Mouse (Mus musculus): ENCODE data around the gene Lefty1.
"Not testable (repeated sequence)": the region's sequence is repeated elsewhere in the genome, so short reads cannot be mapped to it uniquely, and the experiment has no call there.

The Lefty1 gene

DNA sequence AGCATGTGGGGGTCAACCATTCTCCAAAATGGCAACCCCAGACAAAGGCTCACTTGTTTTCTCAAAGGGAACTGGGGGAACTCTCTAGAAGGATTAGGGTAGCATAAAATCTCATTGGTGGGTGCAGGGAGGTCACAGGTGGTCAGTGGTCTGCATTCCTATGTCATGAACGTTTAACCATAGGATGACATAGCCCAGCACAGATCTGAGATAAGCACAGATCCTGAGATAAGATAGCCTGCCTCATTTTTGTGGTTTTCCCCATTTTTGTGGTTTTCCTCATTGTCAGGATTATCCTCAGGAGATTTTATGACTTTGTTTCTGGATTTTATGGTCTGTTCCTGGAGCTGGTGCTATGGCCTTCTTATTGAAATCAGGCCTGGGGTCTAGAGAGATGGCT, 17.8 kb upstream of the Lefty1 start:
- intact Hi-C loops (cut with DNase I): no loop called here

DNA sequence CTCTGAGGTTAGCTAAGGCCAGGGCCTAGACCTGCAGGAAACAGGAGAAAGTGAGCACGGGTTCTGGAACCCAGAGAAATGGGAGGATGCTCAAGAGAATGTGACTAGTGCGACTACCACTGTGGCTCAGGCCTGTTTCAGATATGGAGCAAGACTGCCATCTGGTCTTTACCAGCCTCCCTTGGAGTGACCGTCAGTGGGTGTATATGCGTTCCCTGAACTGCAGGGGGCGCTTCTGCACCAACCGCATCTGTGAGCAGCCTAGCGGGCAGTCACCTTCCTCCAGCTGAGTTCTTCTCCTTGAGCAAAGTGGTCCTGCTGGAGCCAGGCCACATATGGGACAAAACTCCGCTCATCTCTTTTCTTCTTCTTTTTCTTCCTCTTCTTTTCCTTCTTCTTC, 15.1 kb upstream of the Lefty1 start:
- intact Hi-C loops (cut with DNase I): no loop called here

DNA sequence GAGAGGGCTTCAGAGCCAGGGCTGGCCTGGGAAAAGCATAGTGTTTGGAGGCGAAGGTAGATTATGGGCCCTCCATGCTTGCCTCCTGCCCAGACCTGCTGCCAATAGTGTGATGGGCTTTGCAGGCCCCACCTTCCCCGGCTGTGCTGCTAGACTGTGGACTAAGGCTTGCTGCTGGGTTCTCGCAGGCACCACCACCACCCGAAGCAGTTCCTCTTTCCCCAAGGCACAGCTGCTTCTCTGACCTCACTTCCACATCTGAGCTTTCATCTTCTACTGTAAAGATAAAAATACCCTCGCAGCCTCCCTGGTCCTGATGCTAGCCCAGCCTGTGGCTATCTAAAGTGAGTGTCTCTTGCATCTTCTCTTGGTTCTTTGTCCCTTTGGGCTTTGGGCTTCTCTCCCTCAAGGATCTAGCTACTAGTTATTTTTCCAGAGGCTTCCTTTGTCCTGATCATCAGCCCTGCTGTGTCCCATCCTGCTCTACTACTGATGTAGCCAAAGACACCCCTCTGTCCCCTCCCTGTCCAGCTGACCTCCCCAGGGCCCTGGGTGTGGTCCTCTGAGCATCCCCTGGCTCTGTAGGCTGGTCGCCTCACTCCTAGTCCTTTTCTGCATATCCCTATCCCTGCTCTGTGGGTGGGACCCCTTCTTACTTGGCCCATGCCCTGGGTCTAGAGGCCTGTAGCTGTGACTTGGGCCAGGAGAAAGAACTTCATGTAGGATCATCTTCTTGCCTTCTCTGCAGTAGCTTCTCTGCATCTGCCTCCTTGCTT, 12.4 kb upstream of the Lefty1 start:
- intact Hi-C loops (cut with DNase I): no loop called here

DNA sequence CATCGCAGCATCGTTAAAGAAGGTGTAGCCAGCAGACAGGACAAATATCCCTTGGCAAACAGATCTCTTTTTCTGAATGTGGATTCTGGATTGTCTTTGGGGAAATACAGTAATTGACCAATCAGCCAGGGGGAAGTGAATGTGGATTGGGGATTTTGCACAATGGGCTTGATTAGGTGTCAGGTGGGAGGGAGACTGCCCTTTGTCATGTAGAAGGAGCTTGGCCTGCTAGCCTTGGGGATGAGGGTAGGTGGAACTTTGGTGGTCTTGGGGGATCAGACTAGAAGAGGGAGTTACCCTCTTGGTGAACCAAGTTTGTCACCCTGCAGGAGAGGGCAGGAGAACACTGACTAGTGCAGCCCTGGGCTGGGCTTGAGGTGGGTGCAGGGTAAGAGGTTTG, 10.1 kb upstream of the Lefty1 start:
- intact Hi-C loops (cut with DNase I): no loop called here

DNA sequence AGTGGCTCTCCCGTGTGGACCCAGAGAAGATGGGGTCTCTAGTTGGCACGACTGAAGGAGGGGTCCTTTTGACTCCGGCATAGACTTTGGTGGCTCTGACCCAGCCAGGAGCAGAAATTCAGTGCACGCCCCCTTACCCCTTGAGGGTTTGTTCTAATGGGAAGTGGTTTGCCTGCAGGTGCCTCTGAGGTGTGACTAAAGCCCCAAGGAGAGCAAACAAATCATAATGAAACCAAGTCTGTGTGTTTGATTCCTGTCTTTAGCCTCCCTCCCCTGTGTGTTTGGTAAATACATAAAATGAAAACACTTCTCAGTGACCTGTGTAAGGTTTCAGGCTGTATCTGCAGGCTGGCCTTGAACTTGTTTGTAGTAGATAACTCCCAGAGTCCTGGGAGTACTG, 8.5 kb upstream of the Lefty1 start:
- intact Hi-C loops (cut with DNase I): no loop called here

DNA sequence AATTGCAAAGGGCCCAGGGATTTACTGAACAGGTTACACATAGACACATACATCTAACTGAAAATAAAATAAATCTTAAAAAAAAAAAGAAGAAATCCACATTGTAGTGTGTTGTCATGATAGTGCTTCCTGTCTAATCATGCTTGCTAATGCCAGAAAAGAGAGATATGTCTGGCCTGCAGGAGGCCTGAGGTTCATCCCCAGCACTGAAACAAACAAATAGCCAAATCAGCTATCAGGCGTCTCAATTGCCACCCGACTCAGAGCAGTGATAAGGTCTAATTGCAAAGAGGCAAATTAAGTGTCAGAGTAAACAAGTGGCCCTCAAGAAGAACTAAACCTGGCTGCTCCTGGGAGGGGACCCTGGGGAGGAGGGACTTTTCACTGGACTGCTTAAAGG, 5.2 kb upstream of the Lefty1 start:
- intact Hi-C loops (cut with DNase I): no loop called here

DNA sequence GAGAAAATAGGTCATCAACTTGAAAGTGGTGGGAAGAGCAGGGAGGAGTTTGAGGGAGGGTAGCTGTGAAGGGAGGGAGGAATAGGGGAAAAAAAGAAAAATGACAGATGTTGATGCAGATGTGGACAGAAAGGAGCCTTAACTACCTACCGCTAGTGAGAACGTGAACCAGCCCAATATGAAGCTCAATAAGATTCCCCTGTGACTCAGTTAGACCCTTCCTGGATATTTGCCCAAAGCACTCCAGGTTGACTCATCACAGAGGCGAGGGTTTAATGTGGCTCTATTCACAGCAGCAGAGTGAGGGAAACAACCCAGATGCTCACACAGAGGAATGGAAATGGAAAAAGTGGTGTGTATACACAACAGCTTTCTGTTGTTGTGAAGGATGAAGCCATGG, 3.7 kb upstream of the Lefty1 start:
- intact Hi-C loops (cut with DNase I): no loop called here

DNA sequence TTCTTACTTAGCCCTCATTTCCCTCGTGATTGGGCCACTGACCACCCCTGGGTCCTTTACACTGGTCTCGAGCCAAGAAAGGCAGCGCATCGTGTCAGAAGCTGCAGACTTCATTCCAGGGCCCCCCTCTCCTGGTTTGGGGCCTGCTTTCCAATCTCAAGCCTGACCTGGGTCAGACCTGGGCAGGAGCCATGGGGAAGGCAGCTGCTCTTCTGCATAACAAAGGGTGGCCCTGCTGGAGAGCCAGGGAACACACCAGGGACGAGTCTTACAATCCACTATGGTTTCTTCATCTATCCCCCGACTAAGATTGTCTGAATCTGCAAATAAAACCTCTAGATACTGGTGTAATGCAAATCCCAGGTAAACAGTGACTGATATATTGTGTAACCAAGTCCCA, 1.2 kb upstream of the Lefty1 start:
- intact Hi-C loops (cut with DNase I): no loop called here

DNA sequence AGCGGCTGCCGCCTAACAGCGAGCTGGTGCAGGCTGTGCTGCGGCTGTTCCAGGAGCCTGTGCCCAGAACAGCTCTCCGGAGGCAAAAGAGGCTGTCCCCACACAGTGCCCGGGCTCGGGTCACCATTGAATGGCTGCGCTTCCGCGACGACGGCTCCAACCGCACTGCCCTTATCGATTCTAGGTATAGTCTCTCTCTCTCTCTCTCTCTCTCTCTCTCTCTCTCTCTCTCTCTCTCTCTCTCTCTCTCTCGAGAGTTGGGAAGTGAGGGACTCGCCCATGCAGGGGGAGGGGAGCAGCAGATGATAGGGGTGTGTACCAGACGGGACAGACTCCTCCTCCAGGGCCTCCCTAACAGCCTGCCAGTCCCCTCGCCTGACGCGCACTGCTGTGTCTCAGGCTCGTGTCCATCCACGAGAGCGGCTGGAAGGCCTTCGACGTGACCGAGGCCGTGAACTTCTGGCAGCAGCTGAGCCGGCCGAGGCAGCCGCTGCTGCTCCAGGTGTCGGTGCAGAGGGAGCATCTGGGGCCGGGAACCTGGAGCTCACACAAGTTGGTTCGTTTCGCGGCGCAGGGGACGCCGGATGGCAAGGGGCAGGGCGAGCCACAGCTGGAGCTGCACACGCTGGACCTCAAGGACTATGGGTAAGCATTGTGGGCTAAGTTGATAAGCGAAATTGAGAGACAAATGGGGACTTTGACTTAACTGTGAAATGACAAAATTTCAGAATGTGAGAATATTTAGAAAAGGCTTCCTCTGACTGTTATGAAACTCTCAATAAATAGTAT, 2.0 kb downstream of the Lefty1 start:
- intact Hi-C loops (cut with DNase I): not testable (repeated sequence)

DNA sequence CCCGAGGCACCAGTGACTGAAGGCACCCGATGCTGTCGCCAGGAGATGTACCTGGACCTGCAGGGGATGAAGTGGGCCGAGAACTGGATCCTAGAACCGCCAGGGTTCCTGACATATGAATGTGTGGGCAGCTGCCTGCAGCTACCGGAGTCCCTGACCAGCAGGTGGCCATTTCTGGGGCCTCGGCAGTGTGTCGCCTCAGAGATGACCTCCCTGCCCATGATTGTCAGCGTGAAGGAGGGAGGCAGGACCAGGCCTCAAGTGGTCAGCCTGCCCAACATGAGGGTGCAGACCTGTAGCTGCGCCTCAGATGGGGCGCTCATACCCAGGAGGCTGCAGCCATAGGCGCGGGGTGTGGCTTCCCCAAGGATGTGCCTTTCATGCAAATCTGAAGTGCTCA, 2.8 kb downstream of the Lefty1 start:
- intact Hi-C loops (cut with DNase I): not testable (repeated sequence)

DNA sequence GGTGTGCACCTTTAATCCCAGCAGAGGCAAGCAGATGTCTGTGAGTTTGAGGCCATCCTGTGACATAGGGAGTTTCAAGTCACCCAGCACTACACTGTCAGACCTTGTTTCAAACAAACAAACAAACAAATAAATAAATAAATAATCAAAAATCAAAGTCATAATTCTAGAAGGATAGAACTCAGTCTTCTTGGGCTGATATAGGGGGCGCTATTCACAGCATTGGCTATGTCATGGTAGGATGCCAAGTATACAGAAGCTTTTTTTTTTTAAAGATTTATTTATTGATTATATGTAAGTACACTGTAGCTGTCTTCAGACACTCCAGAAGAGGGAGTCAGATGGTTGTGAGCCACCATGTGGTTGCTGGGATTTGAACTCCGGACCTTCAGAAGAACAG, 4.0 kb downstream of the Lefty1 start:
- intact Hi-C loops (cut with DNase I): not testable (repeated sequence)

DNA sequence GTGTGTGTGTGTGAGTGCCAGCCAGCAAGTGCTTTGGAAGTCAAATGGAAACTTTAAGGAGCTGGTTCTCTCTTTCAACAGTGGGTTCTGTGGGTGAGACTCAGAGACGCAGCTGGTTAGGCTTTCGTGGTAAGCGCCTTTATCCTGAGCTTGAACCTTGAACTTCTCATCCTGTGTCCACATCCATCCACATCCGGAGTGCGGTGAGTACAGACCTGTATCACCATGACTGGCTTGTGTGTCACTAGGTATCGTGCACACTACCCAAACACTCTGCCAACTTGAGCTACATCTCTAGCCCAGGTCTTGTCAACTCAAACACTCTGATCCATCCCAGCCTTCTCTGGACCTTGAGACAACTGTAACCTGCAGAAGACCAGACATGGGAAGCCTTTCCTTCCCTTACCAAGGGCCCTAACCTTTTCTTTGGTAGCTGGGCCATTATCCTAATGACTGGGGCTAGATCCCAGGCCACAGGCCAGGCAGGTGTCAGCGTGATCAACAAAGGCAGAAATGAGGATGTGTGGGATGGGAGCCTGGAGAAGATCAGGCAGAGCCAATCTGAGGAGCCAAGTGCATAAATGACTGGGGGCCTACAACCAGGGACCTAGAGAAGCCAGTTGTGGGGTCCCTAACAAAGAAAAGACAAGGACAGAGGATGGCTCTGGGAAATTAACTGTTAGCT, 6.1 kb downstream of the Lefty1 start:
- intact Hi-C loops (cut with DNase I): no loop called here

DNA sequence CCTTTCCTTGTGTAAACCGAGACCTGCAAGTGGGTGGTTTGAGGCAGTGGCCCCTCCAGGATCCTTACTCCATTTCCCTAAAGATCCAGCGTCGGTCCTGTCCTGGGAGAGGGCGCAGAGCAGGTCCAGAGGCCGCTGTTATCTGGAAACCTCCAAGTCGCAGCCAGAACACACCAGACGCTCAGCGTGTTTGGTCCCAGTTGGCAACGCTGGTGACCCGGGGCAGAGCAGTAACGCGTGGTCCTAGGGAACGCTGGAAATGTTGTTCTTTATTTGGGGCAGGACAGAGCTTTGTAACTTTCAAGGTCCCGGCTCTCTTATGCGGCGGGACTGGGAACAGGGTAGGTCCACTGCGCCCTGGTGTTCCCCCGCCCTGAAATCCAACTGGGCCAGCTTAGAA, 6.9 kb downstream of the Lefty1 start:
- intact Hi-C loops (cut with DNase I): no loop called here

DNA sequence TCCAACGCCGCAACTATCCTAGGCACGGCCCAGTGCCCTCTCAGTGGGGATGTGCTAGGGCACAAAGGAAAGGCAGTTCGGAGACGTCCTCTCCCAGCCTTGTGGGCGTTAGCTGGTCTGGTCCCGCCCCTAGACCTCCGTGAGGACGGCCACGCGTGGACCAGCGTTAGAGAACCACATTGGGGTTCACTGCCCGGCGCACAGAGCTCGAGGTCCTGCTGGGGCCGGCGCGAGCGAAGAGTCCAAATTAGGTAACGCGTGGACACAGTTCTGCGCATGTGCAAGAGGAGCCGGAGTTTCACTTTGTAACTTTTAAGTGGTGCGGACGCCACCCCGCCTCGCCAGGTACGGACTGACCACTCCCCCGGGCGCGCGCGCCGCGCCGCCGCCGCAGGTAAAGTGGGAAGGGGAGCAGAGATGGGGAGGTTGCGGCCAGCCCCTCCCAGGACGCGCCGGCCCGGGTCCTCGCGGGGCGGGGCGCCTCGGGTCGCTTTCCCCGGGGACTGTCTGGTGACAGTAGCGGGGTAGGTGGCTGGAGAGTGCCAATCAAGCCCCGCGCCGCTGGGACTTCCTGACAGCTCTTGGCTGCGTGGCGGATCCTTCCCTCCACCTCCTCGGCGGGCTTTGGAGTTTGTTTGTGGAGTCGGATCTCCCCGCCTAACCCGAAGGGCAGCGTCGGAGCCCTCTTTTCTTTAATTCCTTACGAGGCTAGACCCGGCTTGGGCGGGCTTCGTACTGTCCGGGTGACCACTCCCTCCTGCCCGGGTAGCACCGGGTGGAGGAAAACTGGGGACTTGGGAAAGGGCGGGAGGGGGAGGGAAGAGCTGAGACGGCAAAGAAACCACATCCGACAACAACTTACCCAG, 7.6 kb downstream of the Lefty1 start, which contains the start of gene Tmem63a:
TSS of gene Tmem63a (plus strand) at position 179 of the 866 bp plus-strand sequence.
- intact Hi-C loops (cut with DNase I): no loop called here

DNA sequence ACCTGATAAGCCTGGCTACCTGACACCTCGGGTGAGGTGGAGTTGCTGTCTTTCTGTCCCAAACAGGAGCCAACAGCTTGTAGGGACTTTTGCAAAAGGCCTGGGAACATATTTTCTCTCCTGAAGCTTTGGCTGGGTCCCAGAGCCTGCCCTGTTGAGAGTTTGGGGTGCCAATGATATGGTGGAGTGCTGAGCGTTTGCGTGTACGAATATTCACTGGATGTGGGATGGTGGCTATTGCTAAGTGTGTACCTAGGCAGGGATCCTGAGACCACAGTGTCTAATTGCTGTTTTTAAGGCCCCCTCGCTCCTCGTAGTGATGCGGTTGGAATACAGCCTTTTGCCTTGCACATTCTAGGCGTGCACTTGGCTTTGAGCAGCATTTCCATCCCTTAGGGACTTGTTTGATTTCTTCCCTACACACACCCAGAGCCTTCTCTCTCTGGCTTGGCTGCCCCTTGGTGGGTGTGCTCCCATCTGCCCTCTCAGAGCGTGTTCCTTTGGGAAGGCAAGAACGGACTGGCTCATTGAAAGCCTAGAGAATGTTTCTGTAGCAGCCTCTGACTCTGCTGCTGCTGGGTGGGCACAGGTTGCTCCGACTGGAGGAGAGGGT, 8.3 kb downstream of the Lefty1 start:
- intact Hi-C loops (cut with DNase I): no loop called here

DNA sequence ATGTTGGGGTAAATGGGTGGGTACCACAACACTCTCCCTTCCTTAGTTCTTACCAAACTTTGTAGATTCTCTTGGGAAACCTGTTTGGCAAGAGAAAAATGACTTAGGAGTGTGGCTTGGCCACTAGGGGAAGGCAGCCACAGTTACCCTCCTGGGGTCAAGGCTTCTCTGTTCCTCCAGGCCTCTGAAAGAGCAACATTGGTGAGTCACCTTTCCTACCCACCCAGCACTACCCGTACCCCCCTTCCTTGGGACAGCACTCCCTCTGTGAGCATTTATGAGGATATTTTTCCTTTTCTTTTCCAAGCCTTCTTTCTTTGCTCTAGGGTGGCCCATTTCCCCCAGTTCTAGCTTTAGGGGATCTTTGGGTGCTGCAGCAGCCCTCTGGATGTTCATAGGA, 9.1 kb downstream of the Lefty1 start:
- intact Hi-C loops (cut with DNase I): no loop called here

DNA sequence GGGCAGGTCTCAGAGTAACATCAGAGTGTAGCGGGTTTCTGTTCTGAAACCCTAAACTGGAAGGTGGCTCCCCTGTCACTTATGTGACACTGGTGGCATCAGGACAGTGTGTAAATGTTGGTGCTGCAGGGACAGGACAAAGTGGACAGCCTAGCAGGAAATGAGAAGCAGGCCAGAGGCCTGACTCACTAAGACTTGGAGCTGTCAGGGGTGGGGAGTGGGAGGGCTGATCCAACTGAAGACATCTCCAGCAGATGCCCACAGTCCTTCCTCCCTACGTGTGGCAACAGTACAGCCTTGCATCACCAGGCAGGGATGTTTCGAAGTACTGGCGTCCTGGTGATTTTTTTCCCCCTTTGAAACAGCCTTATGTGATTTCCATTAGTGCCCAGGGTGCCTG, 9.7 kb downstream of the Lefty1 start:
- intact Hi-C loops (cut with DNase I): no loop called here

DNA sequence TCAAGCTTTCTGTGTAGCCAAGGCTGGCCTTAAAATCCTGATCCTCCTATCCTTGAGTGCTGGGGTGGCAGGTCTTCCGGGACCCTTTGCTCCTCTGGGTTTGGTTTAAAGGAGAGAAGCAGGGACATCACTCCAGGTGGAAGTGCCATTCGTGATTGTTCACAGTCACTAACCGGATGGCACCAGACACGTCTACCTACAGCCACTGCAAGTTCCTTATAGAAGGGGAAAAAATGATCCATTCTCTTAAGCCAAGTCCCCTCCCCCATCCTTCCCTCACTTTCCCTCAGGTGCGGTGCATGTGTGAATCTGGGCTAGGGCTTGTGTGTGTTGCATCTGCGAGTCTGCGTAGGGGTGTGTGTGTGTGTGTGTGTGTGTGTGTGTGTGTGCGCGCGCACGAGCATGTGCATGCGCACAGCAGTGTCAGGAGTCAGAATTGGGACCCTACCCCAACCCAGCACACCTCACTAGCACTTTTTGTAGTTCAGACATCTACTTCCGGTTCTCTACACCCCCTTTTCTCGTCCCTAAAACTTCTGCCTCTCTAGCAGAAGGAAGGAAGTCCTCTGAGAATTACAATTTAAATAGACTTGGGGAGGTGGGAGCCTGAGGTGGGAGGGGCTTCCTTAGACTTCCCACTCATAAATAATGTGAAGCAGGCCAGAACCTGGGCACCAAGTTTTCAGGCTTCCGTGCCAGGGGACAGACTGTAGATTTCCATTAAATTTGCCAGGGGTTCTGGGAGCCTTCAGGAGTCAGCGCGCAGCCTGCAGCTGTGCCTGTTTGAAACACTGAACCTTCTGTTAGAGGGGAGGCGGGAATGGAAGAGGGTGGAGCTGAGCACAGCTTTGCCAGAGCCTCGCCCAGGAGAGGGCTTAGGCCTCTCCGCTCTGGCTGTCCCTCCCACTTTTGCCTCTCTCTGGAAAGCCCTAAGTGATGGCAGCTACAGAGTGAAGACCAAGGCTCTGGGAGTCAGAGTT, 10.5 kb downstream of the Lefty1 start:
- intact Hi-C loops (cut with DNase I): no loop called here

DNA sequence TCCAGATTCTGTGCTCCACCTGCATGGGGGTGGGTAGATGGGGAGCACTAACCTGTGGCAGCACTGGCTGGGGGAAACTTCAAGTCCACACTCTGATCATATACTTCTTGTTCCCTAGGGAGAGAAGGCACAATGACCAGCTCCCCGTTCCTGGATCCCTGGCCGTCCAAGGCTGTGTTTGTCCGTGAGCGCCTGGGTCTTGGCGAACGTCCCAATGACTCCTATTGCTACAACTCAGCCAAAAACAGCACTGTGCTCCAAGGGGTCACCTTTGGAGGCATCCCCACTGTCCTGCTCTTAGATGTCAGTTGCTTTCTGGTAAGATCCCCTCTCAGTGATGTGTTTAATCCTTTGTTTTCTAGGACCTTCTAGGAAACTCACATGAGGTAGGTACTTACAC, 11.6 kb downstream of the Lefty1 start:
- intact Hi-C loops (cut with DNase I): no loop called here
